Mouse (Mus musculus): ENCODE results near the gene Mdm1.

Gene Mdm1

GRCm38 (mm10) chr10:118141018-118141883 is at the start of gene Mdm1:
Gene Mdm1, plus strand, starts transcription at chr10:118141811.
- DNase-seq = peak; percentile 99

- DNase-seq = no peak
These were observed 48.9 kb upstream of the Mdm1 start for GRCm38 (mm10) chr10:118092745-118093144.

GRCm38 (mm10) chr10:118093728-118094127 is 47.9 kb upstream of the Mdm1 start:
- DNase-seq = no peak

GRCm38 (mm10) chr10:118094853-118095252 is 46.8 kb upstream of the Mdm1 start:
- DNase-seq = no peak

- DNase-seq = no peak
These were observed 45.4 kb upstream of the Mdm1 start for GRCm38 (mm10) chr10:118096223-118096622.

- DNase-seq = no peak
These were observed 43.7 kb upstream of the Mdm1 start for GRCm38 (mm10) chr10:118097898-118098297.

- DNase-seq = no peak
These were observed 41.0 kb upstream of the Mdm1 start for GRCm38 (mm10) chr10:118100570-118100969.

- no peak for DNase-seq
These were observed 40.6 kb upstream of the Mdm1 start for GRCm38 (mm10) chr10:118101056-118101455.

GRCm38 (mm10) chr10:118103020-118103666 is 38.5 kb upstream of the Mdm1 start:
- DNase-seq = peak; percentile 69

GRCm38 (mm10) chr10:118103906-118104305 is 37.7 kb upstream of the Mdm1 start:
- DNase-seq = no peak

- DNase-seq = no peak
These were observed 34.6 kb upstream of the Mdm1 start for GRCm38 (mm10) chr10:118107031-118107430.

GRCm38 (mm10) chr10:118110006-118110920 is 31.3 kb upstream of the Mdm1 start:
- peak; percentile 60 for DNase-seq

GRCm38 (mm10) chr10:118110921-118111301 is 30.7 kb upstream of the Mdm1 start:
- DNase-seq = no peak

GRCm38 (mm10) chr10:118111621-118112020 is 30.0 kb upstream of the Mdm1 start:
- DNase-seq = no peak

GRCm38 (mm10) chr10:118112294-118112893 is 29.2 kb upstream of the Mdm1 start:
- no peak for DNase-seq

GRCm38 (mm10) chr10:118113256-118113682 is 28.3 kb upstream of the Mdm1 start:
- DNase-seq = no peak

GRCm38 (mm10) chr10:118114271-118114670 is 27.3 kb upstream of the Mdm1 start:
- no peak for DNase-seq

GRCm38 (mm10) chr10:118116456-118116855 is 25.2 kb upstream of the Mdm1 start:
- no peak for DNase-seq

- DNase-seq = no peak
These were observed 20.3 kb upstream of the Mdm1 start for GRCm38 (mm10) chr10:118121047-118121936.

- DNase-seq = no peak
These were observed 19.7 kb upstream of the Mdm1 start for GRCm38 (mm10) chr10:118121937-118122285.

- DNase-seq = no peak
These were observed 19.0 kb upstream of the Mdm1 start for GRCm38 (mm10) chr10:118122441-118123162.
